Mouse (Mus musculus) lung, adult 10 weeks (tissue): ENCODE results near the gene Dnmt3l. TPM values are rescaled to one million over a fixed set of nuclear protein-coding genes. Genes with fewer than 3 reads are reported as not detected.

Experiments used
- polyA plus RNA-seq: library from polyadenylated mRNA; stranded (reverse); fragments of 350-450 nt; fragmentation: Illumina TruSeq; extraction: RNeasy Lipid Tissue Mini Kit (QIAGEN cat#74804); gene quantifications from one replicate; pipeline ENCODE4 v1.2.3, GENCODE M21; 2014; ENCODE audit warnings: low read depth, low replicate concordance; ENCODE audit not compliant: insufficient read depth

Gene Dnmt3l
- polyA plus RNA-seq, result 0.54 TPM

DNA sequence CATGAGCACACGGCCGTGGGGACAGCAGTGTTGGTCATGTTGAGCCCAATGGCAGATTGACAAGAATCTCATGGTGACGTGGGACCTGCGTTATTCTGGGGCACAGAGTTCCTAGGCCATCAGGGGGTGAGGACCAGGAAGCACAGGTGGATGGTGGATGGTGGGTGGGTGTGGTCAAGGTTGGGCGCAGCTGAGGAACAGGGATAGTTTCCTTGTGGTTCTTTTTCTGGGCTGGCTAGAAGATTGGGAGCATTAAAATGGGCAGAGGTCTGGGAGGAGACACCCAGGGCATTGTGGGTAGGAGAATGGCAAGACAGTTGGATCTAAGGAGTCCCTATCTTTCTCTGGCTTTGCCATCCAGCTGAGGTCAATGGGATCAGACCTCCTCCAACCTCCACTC lies at the start of gene Dnmt3l:
Dnmt3l (plus strand) TSS at position 301 of the 400 bp plus-strand sequence.

DNA sequence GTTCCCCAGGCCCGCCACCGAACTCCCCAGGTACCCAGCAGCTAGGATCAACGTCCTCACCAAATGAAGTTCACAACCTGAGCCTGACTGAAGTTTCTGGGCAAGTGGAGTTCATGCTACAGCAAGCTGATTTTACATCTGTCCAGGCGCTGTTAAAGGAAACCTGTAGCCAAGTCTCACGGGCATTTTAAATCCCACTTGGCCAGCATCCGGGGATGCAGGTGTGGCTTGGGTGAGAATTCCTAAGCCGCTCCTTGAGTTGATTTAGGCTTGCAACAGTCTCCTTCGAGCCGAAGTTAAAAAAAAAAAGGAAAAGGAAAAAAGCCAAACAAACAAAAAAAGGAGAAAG lies 31.8 kb upstream of the Dnmt3l start, which contains the start of gene Pfkl:
Pfkl (minus strand) TSS at position 139 of the 349 bp plus-strand sequence.

DNA sequence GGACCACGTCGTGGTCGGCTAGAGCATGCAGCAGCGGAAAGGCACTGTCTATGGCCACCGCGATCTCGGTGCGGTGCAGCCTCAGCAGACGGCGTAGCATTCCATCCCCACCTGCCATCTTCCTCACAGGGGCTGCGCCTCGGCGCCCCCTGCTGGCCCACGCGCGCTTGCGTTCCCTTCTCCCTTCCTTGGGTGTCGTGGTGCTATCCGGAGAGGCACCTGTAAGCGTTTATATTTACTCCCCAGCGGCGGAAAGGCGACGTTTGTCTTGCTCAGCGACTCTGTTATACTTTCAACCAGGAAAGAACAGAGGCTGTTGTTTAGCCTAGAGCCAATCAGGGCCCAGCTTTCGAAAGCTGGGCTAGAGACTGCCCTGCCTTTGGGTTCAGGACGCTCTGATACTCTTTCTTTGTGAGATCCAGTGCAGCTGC lies 1.7 kb downstream of the Dnmt3l start, which contains the start of gene Aire:
Aire (minus strand) TSS at position 205 of the 431 bp plus-strand sequence.

DNA sequence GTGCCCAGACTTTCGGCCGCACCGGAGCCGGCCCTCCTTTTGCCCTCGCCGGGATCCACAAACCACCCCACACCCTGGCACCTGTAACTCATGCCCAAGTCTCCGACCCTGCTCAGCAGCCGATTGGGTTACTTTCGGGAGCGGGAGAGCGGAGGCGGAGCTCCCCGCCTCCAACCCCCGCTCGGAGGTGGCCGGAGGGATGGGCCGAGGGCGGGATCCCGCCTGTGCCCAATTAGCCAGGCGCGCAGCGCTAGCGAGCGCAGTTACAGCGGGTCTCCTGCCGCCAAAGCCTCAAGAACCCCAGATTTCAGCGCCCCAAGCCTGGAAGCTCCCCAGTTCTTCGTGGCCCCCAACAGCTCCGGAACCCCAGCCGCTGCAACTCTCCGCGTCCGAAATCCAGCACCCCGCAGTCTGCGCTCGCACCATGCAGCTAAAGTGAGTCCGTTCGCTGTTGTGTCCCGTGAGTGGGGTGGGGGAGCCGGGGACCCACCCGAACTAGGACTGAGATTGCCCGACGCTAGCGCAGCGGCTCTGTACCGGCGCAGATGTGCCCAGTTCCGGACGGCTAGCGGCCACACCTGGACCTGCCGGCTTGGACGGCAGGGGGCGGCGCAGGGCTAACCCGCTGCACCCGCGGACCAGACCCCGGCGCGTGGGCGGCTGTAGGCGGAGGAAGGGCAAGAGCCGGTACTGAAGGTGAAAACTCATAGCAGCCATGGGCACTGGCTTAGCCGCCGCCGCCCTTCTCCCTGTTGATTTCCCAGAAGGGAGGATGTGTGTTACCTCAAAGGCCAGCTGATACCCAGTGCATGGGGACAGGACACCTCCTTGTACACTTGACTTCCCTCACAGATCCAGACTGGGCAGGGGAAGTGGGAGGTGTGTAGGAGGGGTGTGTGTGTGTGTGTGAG lies 27.6 kb downstream of the Dnmt3l start, which contains the start of gene Icosl:
Icosl (plus strand) TSS at position 202 of the 911 bp plus-strand sequence.

Other genes starting within 250 kb of the Dnmt3l start
- gene Gm9639, start 246.9 kb upstream of the Dnmt3l start, polyA plus RNA-seq, result not detected
- gene Gm19668, start 242.8 kb upstream of the Dnmt3l start, polyA plus RNA-seq, result not detected
- not detected for gene Gm9507, start 230.1 kb upstream of the Dnmt3l start, polyA plus RNA-seq
- gene Gm2696, start 227.3 kb upstream of the Dnmt3l start, polyA plus RNA-seq, result not detected
- gene Krtap10-4, start 214.9 kb upstream of the Dnmt3l start, polyA plus RNA-seq, result not detected
- gene Krtap10-10, start 206.0 kb upstream of the Dnmt3l start, polyA plus RNA-seq, result not detected
- not detected for gene Gm36176, start 195.1 kb upstream of the Dnmt3l start, polyA plus RNA-seq
- gene Gm10318, start 189.1 kb upstream of the Dnmt3l start, polyA plus RNA-seq, result not detected
- gene Gm3285, start 180.0 kb upstream of the Dnmt3l start, polyA plus RNA-seq, result not detected
- gene Lrrc3, start 139.4 kb upstream of the Dnmt3l start, polyA plus RNA-seq, result 0.40 TPM
- 0.96 TPM for gene Trpm2, start 71.4 kb upstream of the Dnmt3l start, polyA plus RNA-seq
- 9.4 TPM for gene 1810043G02Rik, start 63.4 kb upstream of the Dnmt3l start, polyA plus RNA-seq
- 21.7 TPM for gene Pfkl, start 31.9 kb upstream of the Dnmt3l start, polyA plus RNA-seq
- not detected for gene Aire, start 1.7 kb downstream of the Dnmt3l start, polyA plus RNA-seq
- gene Icosl, start 27.4 kb downstream of the Dnmt3l start, polyA plus RNA-seq, result 11.7 TPM
- gene D10Jhu81e, start 127.8 kb downstream of the Dnmt3l start, polyA plus RNA-seq, result 73.6 TPM
- gene Pwp2, start 143.2 kb downstream of the Dnmt3l start, polyA plus RNA-seq, result 6.2 TPM
- 13.2 TPM for gene Trappc10, start 202.7 kb downstream of the Dnmt3l start, polyA plus RNA-seq